Mouse (Mus musculus): ENCODE measurements around the gene Nab2.
A peak's percentile ranks its signal among the peaks of the same experiment; 100 is the strongest.

The Nab2 gene

GRCm38 (mm10) chr10:127643553-127644238 is 24.7 kb downstream of the Nab2 start:
- Histone ChIP-seq H3K4me1 (replicated peaks; ENCODE audit: low read depth, low read length) (peaks cover 27% of the 10 kb centered on the region), H3K27me3 (ENCODE audit: insufficient read depth, low read length) (peaks cover 32% of the 10 kb centered on the region), H3K36me3 (ENCODE audit: insufficient read depth, low read length) (no peaks in the 10 kb centered on the region), H3K9me3 (ENCODE audit: low read length) (no peaks in the 10 kb centered on the region), H3K4me3 (replicated peaks; ENCODE audit: low read length) (peak overlapping the region; percentile 74)
- no peak for TF ChIP-seq POU5F1 (IDR thresholded peaks at IDR 0.05; ENCODE audit: borderline replicate concordance, low read length)
- no peak for TF ChIP-seq NANOG (IDR thresholded peaks at IDR 0.05; ENCODE audit: borderline replicate concordance, low read length)
- TF ChIP-seq CTCF (conservative IDR thresholded peaks at IDR 0.05; ENCODE audit: low read length), result no peak

- H3K27me3 ChIP-seq (ENCODE audit: insufficient read depth, low read length), result peaks cover 32% of the 10 kb centered on the region
- TF ChIP-seq POU5F1 (IDR thresholded peaks at IDR 0.05; ENCODE audit: borderline replicate concordance, low read length), result no peak
- TF ChIP-seq CTCF (conservative IDR thresholded peaks at IDR 0.05; ENCODE audit: low read length), result no peak
- TF ChIP-seq NANOG (IDR thresholded peaks at IDR 0.05; ENCODE audit: borderline replicate concordance, low read length), result no peak
- H3K9me3 ChIP-seq (ENCODE audit: low read length), result no peaks in the 10 kb centered on the region
- peaks cover 27% of the 10 kb centered on the region for H3K4me1 ChIP-seq (replicated peaks; ENCODE audit: low read depth, low read length)
- H3K4me3 ChIP-seq (replicated peaks; ENCODE audit: low read length), result peak within 1 kb of the TSS; percentile 74
- H3K36me3 ChIP-seq (ENCODE audit: insufficient read depth, low read length), result no peaks in the 10 kb centered on the region
These were observed 25.4 kb downstream of the Nab2 start, which contains the start of gene Stat6 for GRCm38 (mm10) chr10:127642772-127643552. Gene Stat6 (plus strand): TSS chr10:127642986.

DNA sequence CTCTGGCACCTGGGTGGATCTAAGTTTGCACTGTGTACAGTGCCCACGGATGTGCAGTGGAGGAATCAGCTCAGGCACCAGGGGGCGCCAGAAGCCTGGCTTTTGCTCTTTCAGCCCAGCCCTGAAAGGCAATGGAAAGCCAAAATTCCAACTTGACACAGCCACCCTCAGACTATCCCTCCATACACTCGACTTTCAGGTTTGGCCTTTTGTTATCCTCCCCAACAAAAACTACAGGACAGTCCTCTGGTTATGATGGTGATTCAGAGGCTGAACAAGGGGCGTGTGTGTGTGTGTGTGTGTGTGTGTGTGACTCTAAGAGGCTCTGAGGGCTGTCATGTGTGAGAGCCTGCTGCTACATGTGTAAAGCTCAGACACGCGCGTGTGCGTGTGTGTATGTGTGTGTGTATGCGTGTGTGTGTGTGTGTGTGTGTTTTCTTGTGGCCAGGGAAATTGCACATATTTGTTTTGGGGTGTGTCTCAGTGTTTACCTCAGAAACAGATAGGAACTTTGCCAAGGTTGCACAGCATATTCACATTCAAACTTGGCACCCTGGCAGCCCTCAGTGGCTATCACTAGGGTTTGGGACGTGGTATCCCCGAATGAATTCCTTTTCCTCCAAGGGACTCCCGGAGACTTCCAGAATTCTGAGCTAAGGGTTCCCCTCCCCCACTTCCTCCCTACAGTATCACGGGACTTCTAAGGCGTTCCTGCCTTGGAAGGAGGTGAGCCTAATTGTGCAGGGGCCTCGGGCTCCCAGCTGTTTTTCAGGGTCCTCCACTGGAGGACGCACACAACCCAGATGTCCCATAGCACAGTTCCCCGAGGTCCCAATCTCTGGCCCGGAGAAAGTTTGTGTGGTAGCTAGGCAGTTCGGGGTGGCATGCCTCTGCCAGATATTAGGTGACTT is 26.3 kb downstream of the Nab2 start:
- H3K27me3 ChIP-seq (ENCODE audit: insufficient read depth, low read length), result peaks cover 32% of the 10 kb centered on the region
- TF ChIP-seq POU5F1 (IDR thresholded peaks at IDR 0.05; ENCODE audit: borderline replicate concordance, low read length) (no peak), CTCF (conservative IDR thresholded peaks at IDR 0.05; ENCODE audit: low read length) (peak; percentile 82), NANOG (IDR thresholded peaks at IDR 0.05; ENCODE audit: borderline replicate concordance, low read length) (no peak)
- H3K9me3 ChIP-seq (ENCODE audit: low read length), result no peaks in the 10 kb centered on the region
- H3K4me1 ChIP-seq (replicated peaks; ENCODE audit: low read depth, low read length), result peaks cover 27% of the 10 kb centered on the region
- no peaks in the 10 kb centered on the region for H3K36me3 ChIP-seq (ENCODE audit: insufficient read depth, low read length)
- peak overlapping the region; percentile 74 for H3K4me3 ChIP-seq (replicated peaks; ENCODE audit: low read length)

- Histone ChIP-seq H3K9me3 (ENCODE audit: low read length) (no peaks in the 10 kb centered on the region), H3K4me3 (replicated peaks; ENCODE audit: low read length) (no peak overlapping the region), H3K27me3 (ENCODE audit: insufficient read depth, low read length) (peaks cover 25% of the 10 kb centered on the region), H3K36me3 (ENCODE audit: insufficient read depth, low read length) (no peaks in the 10 kb centered on the region), H3K4me1 (replicated peaks; ENCODE audit: low read depth, low read length) (peaks cover 32% of the 10 kb centered on the region)
- TF ChIP-seq POU5F1 (IDR thresholded peaks at IDR 0.05; ENCODE audit: borderline replicate concordance, low read length), result no peak
These were observed 27.9 kb downstream of the Nab2 start for GRCm38 (mm10) chr10:127640421-127640820.

DNA sequence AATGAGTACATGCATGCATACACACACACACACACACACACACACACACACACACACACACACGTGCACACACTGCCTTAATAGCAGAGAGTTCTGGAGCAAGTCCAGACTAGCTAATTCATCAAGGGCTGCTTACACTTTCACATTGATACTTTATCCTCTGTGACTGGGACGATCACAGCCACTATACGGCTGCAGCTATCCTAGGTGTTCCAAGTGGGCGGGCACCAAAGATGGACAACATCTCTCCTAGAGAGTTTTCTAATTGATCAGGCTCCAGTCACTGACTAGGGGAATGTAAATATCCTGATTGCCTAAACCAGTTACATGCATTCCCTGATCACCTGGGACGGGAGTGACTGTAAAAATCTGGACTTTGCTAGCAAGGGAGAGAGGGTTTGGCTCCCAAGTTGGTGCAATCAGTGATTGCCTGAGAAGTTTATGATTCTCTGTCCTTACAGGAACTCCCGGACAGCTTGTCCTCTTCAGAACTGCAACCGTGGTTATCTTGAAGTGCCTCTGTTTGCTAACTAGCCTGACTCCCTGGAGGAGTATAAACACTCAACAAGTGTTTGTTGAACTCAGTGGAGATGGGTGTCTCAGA is 35.6 kb downstream of the Nab2 start:
- Histone ChIP-seq H3K36me3 (ENCODE audit: insufficient read depth, low read length) (no peaks in the 10 kb centered on the region), H3K27me3 (ENCODE audit: insufficient read depth, low read length) (no peaks in the 10 kb centered on the region), H3K9me3 (ENCODE audit: low read length) (no peaks in the 10 kb centered on the region), H3K4me1 (replicated peaks; ENCODE audit: low read depth, low read length) (peaks cover 5% of the 10 kb centered on the region; the same call in 1 of the 2 replicates), H3K4me3 (replicated peaks; ENCODE audit: low read length) (no peak overlapping the region)
- TF ChIP-seq POU5F1 (IDR thresholded peaks at IDR 0.05; ENCODE audit: borderline replicate concordance, low read length) (no peak), CTCF (conservative IDR thresholded peaks at IDR 0.05; ENCODE audit: low read length) (no peak), NANOG (IDR thresholded peaks at IDR 0.05; ENCODE audit: borderline replicate concordance, low read length) (no peak)

DNA sequence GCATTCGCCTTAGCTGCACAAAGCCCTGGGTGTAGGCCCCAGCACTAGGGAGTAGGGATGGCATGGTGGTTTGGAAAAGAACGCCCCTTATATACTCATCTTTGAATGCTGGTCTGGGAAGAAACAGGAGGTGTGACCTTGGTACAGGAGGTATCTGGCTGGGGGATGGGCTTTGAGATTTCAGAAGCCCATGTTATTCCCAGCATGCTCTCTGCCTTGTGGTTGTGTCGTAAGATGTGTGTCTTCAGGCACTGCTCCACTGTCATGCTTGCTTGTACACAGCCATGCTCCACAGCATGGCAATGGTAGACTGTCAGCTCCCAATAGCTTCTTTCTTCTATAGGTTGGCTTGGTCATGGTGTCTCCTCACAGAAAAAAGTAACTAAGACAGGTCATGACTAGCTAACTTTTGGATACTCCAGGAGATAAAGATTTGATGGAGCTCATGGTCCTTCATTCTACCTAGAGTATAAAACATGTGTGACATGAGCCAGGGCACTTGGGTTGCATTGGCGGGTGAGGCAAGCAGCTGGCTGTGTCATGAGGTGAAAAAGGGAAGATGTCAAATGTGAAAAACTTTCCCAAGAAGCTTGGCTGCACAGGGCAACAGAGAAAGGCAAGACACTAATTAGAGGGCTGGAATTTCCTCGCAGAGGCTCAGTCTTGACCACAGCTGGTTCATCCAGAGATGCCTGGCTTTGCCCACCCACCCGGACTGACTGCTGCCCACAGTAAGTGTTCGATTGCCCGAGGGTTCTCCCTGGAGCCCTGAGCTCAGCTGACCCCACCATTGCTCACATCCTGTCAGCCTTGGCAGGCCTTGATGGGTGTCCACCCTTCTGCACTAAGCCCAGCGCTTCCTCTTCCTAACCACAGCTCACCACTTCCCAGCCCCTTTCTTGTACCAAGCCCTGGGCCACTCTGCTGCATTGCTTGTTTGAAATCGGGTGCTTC is 36.8 kb downstream of the Nab2 start:
- Histone ChIP-seq H3K4me1 (replicated peaks; ENCODE audit: low read depth, low read length) (peaks cover 5% of the 10 kb centered on the region; the same call in 1 of the 2 replicates), H3K9me3 (ENCODE audit: low read length) (peaks cover 4% of the 10 kb centered on the region; the same call in 1 of the 2 replicates), H3K36me3 (ENCODE audit: insufficient read depth, low read length) (no peaks in the 10 kb centered on the region), H3K4me3 (replicated peaks; ENCODE audit: low read length) (no peak overlapping the region), H3K27me3 (ENCODE audit: insufficient read depth, low read length) (no peaks in the 10 kb centered on the region)
- TF ChIP-seq CTCF (conservative IDR thresholded peaks at IDR 0.05; ENCODE audit: low read length), result no peak

DNA sequence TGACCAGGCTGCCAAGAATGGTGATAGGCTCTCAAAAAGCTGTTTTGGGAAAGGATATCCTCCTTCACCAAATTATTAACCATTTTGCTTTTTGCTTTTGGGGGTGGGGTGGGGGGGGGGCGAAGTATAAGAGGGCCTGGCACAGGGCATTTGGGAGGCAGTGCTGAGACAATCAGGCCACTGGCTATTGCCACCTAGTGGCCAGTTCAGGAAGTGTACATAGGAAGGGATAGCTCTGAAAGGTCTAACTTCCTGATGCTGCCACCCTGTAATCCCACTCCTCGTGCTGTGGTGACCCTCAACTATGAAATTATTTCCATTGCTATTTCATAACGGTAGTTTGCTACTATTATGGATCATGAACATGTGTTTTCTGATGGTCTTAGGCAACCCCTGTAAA is 41.9 kb downstream of the Nab2 start:
- Histone ChIP-seq H3K9me3 (ENCODE audit: low read length) (peaks cover 11% of the 10 kb centered on the region), H3K27me3 (ENCODE audit: insufficient read depth, low read length) (no peaks in the 10 kb centered on the region), H3K4me3 (replicated peaks; ENCODE audit: low read length) (no peak overlapping the region), H3K36me3 (ENCODE audit: insufficient read depth, low read length) (peaks cover 7% of the 10 kb centered on the region), H3K4me1 (replicated peaks; ENCODE audit: low read depth, low read length) (peaks cover 10% of the 10 kb centered on the region)
- no peak for TF ChIP-seq POU5F1 (IDR thresholded peaks at IDR 0.05; ENCODE audit: borderline replicate concordance, low read length)
- TF ChIP-seq CTCF (conservative IDR thresholded peaks at IDR 0.05; ENCODE audit: low read length), result peak; percentile 44
